11 mouse cellular contexts compared by ENCODE assay signal in genomic region chr8:95704538-95704937, GRCm38 (mm10). TPM values are rescaled to one million over a fixed set of nuclear protein-coding genes. Genes with fewer than 3 reads are reported as not detected.
DNase-seq lines count a peak whose midpoint lies in the region; ATAC-seq lines count a peak whose summit lies in the region.
"Had no signal": no experiment of that assay in that cellular context is flagged by ENCODE, and none has a peak within 500 bp of the region (broad histone marks: within the 10 kb centered on the region; RNA-seq: fewer than 3 reads in every experiment).

No protein-coding gene starts in this region.

- peaks cover 37% of the 10 kb centered on the region for H3K4me1 ChIP-seq in forebrain, embryonic 16.5 days (replicated peaks; ENCODE audit: control insufficient read depth, insufficient read depth, low read length)
- peaks cover 54% of the 10 kb centered on the region for H3K4me1 ChIP-seq in midbrain, embryonic 15.5 days

- 94% methylated on average over 3 of the region's 3 CpGs for WGBS in forebrain, embryonic 16.5 days
- 93% methylated on average over 3 of the region's 3 CpGs for WGBS in midbrain, embryonic 15.5 days

- H3K27ac ChIP-seq in forebrain, embryonic 16.5 days (ENCODE audit: low read length): no peak overlapping the region
- H3K27ac ChIP-seq in midbrain, embryonic 15.5 days: peak overlapping the region; percentile 85; the same call in 1 of the 2 replicates
- H3K27ac ChIP-seq: kidney, postnatal 0 days; liver, embryonic 13.5 days had no signal

- no peaks in the 10 kb centered on the region for H3K27me3 ChIP-seq in forebrain, embryonic 16.5 days (replicated peaks; ENCODE audit: control insufficient read depth, insufficient read depth, low read length)
- no peaks in the 10 kb centered on the region for H3K27me3 ChIP-seq in midbrain, embryonic 15.5 days (replicated peaks)

- H3K9me3 ChIP-seq in forebrain, embryonic 16.5 days (ENCODE audit: control insufficient read depth, low read length): no peaks in the 10 kb centered on the region
- H3K9me3 ChIP-seq in midbrain, embryonic 15.5 days: no peaks in the 10 kb centered on the region
- H3K9me3 ChIP-seq: liver, embryonic 13.5 days had no signal

- peaks cover 7% of the 10 kb centered on the region; the same call in 1 of the 2 replicates for H3K36me3 ChIP-seq in forebrain, embryonic 16.5 days (ENCODE audit: control insufficient read depth, insufficient read depth)
- H3K36me3 ChIP-seq in midbrain, embryonic 15.5 days (replicated peaks): peaks cover 34% of the 10 kb centered on the region
- H3K36me3 ChIP-seq: liver, embryonic 13.5 days had no signal

- no peak overlapping the region; the same call in 1 of the 2 replicates for H3K9ac ChIP-seq in forebrain, embryonic 16.5 days (replicated peaks; ENCODE audit: low read depth, low read length)
- peak overlapping the region; percentile 90 for H3K9ac ChIP-seq in midbrain, embryonic 15.5 days

- no peak for ATAC-seq in forebrain, embryonic 16.5 days
- no peak for ATAC-seq in midbrain, embryonic 15.5 days (replicated peaks)

- peak overlapping the region; percentile 75 for H3K4me2 ChIP-seq in forebrain, embryonic 16.5 days (ENCODE audit: low read length)
- H3K4me2 ChIP-seq in midbrain, embryonic 15.5 days: peak overlapping the region; percentile 86

- DNase-seq in cerebellum, adult 9-11 months: peak; percentile 60
- no peak for DNase-seq in cerebellum, adult 18-20 months
- DNase-seq in layer of hippocampus, adult 11-12 months (ENCODE audit: low spot score): peak; percentile 9
- DNase-seq in layer of hippocampus, adult 9-10 months (ENCODE audit: low spot score): no peak
- DNase-seq in adrenal gland, postnatal 25 days: no peak
- no peak for DNase-seq in gastrocnemius, postnatal 25 days
- DNase-seq: liver, embryonic 13.5 days; thymus, adult 2 months had no signal

- H3K4me3 ChIP-seq in forebrain, embryonic 16.5 days (replicated peaks; ENCODE audit: low read length): no peak overlapping the region; the same call in 1 of the 2 replicates
- peak overlapping the region; percentile 84 for H3K4me3 ChIP-seq in midbrain, embryonic 15.5 days

RNA-seq across cellular contexts. Expression of gene Setd6, which starts 11.1 kb away (rescaled TPM):
- polyA plus RNA-seq in forebrain, embryonic 16.5 days (2015; fragmentation: Nextera tagmentation; extraction: Ambion mirVana): 28.1 and 31.2 TPM in 2 replicates
- polyA plus RNA-seq in midbrain, embryonic 15.5 days (2015; fragmentation: Nextera tagmentation; extraction: Ambion mirVana): 30.7 and 31.9 TPM in 2 replicates
- total RNA-seq in adrenal gland, postnatal 25 days (2021): 30.1 and 43.2 TPM in 2 replicates
- 10 to 100 TPM in 1 of 2 experiments, 1 to 10 TPM in 1; 9.5 to 10.4 TPM for total RNA-seq in gastrocnemius, postnatal 25 days (2021)

RNA-seq across cellular contexts. Expression of gene Ndrg4, which starts 27.8 kb away (rescaled TPM):
- 221 and 296 TPM in 2 replicates for polyA plus RNA-seq in forebrain, embryonic 16.5 days (2015; fragmentation: Nextera tagmentation; extraction: Ambion mirVana)
- 379 and 386 TPM in 2 replicates for polyA plus RNA-seq in midbrain, embryonic 15.5 days (2015; fragmentation: Nextera tagmentation; extraction: Ambion mirVana)
- 15.4 and 22.5 TPM in 2 replicates for total RNA-seq in adrenal gland, postnatal 25 days (2021)
- total RNA-seq in gastrocnemius, postnatal 25 days (2021): 1 to 10 TPM; 4.6 to 5.9 TPM

Comparison
In these comparisons a context has a peak if more than half of its experiments do, and no peak if none do; other contexts are left out.
1. DNase-seq: peak in cerebellum, adult 9-11 months (single experiment) and layer of hippocampus, adult 11-12 months (single experiment); none in cerebellum, adult 18-20 months (0 of 2), layer of hippocampus, adult 9-10 months (single experiment), adrenal gland, postnatal 25 days (single experiment) and gastrocnemius, postnatal 25 days (single experiment).